Mouse (Mus musculus) embryonic fibroblast, embryonic 13.5 days (primary cell): Measurements from ENCODE around the gene Pms2. TPM values are rescaled to one million over a fixed set of nuclear protein-coding genes. Genes with fewer than 3 reads are reported as not detected.

Source experiments
- H3K27ac ChIP-seq: 2 replicates; pipeline ENCODE4 v1.5.1; 2012; ENCODE audit warnings: low read length, control low read depth, inconsistent platforms; ENCODE audit not compliant: insufficient read depth
- H3K4me1 ChIP-seq: 2 replicates; pipeline ENCODE4 v1.6.1; 2011; ENCODE audit warnings: low read length; ENCODE audit not compliant: control insufficient read depth, insufficient read depth
- H3K4me3 ChIP-seq: 2 replicates; pipeline ENCODE4 v1.5.1; 2011; ENCODE audit warnings: mild to moderate bottlenecking, control low read depth, low read length; ENCODE audit not compliant: insufficient read depth
- CTCF ChIP-seq: IDR thresholded peaks from 2 replicates; pipeline ENCODE4 v1.5.1; 2011; ENCODE audit warnings: mild to moderate bottlenecking, control low read depth, low read length, moderate library complexity, borderline replicate concordance; ENCODE audit not compliant: insufficient read depth
- POLR2A ChIP-seq: IDR thresholded peaks from 2 replicates; pipeline ENCODE4 v1.6.1; 2011; ENCODE audit warnings: low read depth, mild to moderate bottlenecking, control low read depth, low read length, moderate library complexity
- polyA plus RNA-seq: library from polyadenylated mRNA; stranded (reverse); fragments of >200 nt; gene quantifications from 2 replicates; pipeline ENCODE4 v1.2.4, GENCODE M21; 2011; ENCODE audit warnings: low read depth; ENCODE audit not compliant: missing spikeins, insufficient read length

Pms2 gene
- polyA plus RNA-seq, 1 experiment = 19.5 TPM

DNA sequence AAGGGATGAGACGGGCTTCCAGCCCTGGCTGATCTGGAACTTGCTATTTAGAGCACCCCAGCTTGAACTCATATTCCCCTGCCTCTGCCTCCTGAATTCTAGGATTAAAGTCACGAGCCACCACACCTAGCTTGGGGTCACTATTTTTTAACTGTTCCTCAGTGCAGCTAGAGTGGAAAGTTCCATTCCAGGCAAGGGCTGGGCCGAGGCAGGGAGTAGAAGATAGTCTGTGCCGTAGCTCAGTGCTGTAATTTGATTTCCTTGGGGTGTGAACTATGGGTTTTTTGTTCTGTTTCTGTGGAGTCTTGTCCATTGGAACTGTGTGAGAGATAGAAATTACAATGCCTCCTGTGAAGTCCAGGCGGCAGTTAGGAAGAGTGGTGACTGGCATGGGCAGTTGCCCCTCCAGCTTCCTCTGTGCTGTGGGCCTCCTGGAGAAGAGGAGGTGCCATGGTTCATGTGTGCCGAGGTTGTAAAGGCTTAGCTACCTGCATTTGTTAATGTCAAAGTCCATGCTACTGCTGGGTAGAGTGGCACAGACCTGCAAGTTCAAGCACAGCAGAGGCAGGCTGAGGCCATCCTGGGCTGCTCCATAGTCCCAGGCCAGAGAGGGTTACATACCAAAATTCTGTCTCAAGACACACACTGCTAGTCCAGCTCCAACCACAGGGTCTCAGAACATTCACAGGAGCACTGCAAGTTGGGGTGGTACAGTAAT is 22.3 kb downstream of the Pms2 start:
- no peaks in the 10 kb centered on the region for H3K4me1 ChIP-seq
- no peak overlapping the region for H3K27ac ChIP-seq
- H3K4me3 ChIP-seq = no peak overlapping the region
- TF ChIP-seq POLR2A (no peak), CTCF (no peak)

DNA sequence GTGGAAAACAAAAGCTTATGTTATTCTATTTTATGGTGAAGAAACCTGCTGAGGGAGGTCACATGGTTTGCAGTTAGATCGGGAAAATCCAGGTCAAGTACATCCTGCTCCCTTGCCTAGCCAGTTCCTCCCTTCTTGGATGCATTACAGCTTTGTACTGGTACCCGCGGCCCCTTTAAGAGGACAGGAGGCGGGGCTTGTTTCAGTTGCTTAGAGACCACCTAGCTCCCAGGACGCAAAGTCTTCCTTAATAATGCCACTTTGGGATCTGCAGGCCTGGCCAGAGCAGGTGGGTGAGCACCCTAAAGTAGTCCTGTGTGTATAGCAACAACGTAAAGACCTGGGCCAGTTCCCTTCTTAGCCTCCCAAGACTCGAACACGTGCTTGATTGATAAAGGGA is 23.1 kb downstream of the Pms2 start, which contains the start of gene Rsph10b:
Gene Rsph10b (plus strand): TSS at position 205 of the 400 bp plus-strand sequence.
- no peak for TF ChIP-seq CTCF
- TF ChIP-seq POLR2A = no peak
- H3K4me3 ChIP-seq = no peak within 1 kb of the TSS
- H3K27ac ChIP-seq = no peak within 1 kb of the TSS
- H3K4me1 ChIP-seq = no peaks in the 10 kb centered on the region

DNA sequence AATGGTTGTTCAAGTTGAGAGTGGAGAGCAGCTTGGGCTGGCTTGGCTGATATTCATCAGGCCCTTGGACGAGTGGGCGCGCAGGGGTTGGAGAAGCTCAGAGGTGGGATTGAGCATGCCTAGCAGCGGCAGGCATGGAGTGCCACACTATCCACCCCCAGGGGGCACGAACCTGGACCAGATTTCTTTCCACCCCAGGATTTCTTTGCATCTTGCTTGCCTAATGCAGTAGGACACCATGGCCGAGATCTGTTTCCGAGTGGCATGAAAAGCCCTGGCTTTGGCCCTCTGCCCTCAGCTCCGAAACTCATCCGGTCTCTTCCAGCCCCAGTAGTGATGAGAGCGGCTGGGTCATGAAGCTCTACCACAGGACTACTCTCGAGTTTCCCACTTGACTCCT is 23.6 kb downstream of the Pms2 start:
- H3K27ac ChIP-seq = no peak overlapping the region
- H3K4me1 ChIP-seq = no peaks in the 10 kb centered on the region
- H3K4me3 ChIP-seq = no peak overlapping the region
- TF ChIP-seq CTCF = no peak
- no peak for TF ChIP-seq POLR2A

DNA sequence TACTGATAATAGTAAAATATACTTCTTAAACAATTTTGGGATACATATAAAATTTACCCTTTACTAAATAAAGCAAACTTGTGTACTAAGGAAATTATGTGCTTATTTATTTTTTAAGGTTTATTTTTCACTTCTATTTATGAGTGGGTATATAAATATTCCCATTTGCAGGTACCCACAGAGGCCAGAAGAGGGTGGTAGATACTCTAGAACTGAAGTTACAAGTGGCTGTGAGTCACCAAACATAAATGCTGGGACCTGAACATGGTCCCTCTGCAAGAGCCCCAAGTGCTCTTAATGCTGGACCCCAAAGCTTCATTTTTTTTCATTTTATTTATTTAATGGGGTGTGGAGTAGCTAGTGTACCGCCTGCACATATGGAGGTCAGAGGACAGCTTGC is 24.1 kb downstream of the Pms2 start:
- Histone ChIP-seq H3K27ac (no peak overlapping the region), H3K4me3 (no peak overlapping the region), H3K4me1 (no peaks in the 10 kb centered on the region)
- TF ChIP-seq POLR2A = no peak
- no peak for TF ChIP-seq CTCF

DNA sequence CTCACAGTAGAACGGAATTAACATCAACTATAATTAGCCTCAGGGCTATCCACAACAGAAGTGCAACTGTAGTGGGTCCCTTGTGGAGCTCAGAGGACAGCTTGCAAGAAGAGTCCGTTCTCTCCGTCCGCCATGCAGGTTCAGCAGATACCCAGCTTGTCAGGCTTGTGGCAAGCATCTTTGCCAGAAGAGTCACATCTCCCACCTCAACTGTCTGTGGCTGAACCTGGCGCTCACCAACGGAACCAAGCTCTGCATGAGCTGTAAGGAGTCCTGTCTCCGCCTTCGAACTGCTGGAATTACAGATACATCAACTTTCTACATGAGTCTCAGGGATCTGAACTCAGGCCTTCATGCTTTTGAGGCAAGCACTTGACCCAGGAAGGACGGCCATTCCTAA is 26.4 kb downstream of the Pms2 start:
- no peak overlapping the region for H3K27ac ChIP-seq
- no peak overlapping the region for H3K4me3 ChIP-seq
- H3K4me1 ChIP-seq = no peaks in the 10 kb centered on the region
- TF ChIP-seq CTCF = no peak
- no peak for TF ChIP-seq POLR2A

DNA sequence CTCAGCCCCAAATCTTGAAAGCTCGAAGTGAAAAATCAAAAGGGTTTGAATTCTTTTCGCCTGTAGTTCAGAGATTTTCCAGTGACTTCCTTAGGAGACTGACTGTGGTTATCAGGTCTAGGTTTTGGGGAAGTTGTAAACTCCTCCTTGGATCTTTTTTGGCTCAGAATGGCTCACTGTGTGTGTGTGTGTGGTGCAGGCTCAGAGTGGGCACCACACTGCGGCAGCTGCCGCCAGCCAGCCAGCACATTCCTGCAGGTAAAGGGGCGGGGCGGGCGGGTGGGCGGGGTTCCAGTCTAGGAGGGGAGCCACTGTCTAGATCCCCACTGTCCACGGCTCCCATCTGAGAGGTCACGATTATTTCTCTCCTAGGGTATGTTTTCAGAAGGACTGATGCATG is 31.8 kb downstream of the Pms2 start:
- no peak overlapping the region for H3K4me3 ChIP-seq
- TF ChIP-seq CTCF = no peak
- TF ChIP-seq POLR2A = no peak
- H3K27ac ChIP-seq = no peak overlapping the region
- H3K4me1 ChIP-seq = no peaks in the 10 kb centered on the region

DNA sequence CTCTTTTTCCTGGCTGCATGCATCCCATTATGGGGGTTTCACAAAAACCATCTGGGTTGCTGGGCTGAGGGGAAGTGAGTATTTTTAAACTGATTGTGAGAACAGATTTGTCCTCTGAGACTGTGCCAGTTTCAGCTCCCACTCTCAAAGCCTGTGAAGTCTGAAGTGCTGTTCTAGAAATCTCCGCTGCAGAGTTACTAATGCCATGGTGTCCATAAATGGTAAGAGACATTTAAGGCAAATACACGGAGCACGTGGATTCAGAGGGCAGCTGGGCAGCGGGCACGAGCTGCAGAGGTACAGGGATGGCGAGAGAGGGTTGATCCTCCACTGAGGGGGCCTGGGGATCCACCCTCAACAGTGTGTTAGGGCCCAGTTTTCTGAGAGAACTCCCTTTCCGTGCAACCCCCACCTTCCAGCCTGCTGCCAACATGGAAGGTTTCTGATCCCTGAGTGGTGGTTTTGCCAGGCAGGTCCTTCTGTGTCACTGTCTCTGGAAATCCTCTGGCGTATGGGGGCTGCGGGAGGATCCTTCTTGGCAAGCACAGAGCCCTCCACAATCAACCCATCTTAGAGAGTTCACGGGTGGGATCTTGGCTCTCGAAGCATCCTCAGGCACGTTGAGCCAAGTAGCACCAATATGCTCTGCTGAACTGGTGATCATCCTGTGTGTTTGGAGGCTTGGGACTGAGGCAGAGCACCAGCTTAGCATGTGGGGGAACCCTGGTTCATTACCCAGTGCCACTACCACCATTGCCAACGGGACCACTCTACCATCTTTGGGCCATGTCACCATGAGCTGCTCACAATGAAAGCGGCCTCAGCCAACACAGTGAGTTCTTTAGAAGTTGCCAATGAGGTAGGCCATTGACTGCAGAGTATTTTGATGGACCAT is 33.7 kb downstream of the Pms2 start:
- Histone ChIP-seq H3K4me1 (no peaks in the 10 kb centered on the region), H3K27ac (no peak overlapping the region), H3K4me3 (no peak overlapping the region)
- no peak for TF ChIP-seq POLR2A

DNA sequence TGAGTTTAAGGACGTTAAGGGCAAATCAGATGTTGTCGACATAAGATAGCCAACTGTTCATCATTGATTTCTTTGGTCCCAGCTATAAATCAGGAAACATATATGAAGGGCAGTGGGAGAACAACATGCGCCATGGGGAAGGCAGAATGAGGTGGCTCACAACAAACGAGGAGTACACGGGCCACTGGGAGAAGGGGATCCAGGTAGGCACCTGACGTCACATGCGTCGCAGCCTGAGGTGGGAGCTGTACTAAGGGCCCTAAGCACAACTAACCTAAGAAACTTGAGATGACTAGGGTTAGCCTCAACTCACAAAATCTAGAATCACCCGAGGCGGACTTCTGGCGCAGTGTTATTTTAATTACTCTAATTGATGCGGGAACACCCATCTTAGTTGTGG is 38.6 kb downstream of the Pms2 start:
- Histone ChIP-seq H3K4me1 (no peaks in the 10 kb centered on the region), H3K4me3 (no peak overlapping the region), H3K27ac (no peak overlapping the region)
- TF ChIP-seq CTCF (no peak), POLR2A (no peak)

DNA sequence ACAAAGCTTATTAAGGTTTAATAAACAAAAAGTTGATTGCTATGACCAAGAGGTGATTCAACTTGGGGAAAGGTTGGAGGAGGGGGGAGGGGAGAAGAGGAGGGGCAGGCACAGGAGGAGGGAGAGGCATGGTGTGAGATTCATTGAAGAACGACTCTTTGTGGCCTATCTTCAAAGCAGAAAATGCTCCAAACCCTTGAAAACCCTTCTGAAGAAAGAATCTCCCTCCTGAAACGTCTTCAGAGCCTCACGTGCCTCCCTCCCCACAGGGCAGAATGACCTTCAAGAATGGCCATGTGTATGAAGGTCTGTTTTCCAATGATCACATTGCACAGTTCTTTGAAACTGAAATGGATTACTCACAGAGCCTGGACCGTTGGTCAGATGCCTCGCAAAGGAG is 40.3 kb downstream of the Pms2 start:
- Histone ChIP-seq H3K4me3 (no peak overlapping the region), H3K4me1 (no peaks in the 10 kb centered on the region), H3K27ac (no peak overlapping the region)
- TF ChIP-seq POLR2A (no peak), CTCF (no peak)

DNA sequence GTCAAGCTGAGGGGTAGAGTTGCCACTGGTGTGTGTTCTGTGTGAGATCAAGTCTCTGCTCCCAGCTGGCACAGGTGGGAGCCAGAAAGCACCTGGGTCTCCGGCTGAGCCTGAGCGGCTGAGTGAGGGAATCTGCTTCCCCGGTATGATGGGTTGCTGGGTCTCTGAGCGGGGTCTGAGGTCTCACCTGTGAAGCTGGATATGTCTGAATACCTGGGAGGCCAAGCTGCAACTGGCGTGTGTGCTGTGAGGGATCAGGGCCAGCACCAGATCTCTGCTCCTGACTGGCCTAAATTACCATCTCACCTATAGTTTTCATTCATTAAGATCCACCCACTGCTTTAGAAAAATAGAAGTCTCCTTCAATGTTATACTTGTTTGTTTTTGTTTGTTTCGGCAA is 47.3 kb downstream of the Pms2 start:
- no peak overlapping the region for H3K4me3 ChIP-seq
- H3K4me1 ChIP-seq = no peaks in the 10 kb centered on the region
- TF ChIP-seq POLR2A = no peak
- no peak for TF ChIP-seq CTCF
- no peak overlapping the region for H3K27ac ChIP-seq
